Mouse (Mus musculus) erythroblast, embryonic 14.5 days (primary cell): ENCODE measurements around the gene Esx1.

Source experiments
- GATA1 ChIP-seq: IDR thresholded peaks from 2 replicates; pipeline ENCODE4 v1.6.1; 2012; ENCODE audit warnings: low read length, inconsistent platforms, mixed read lengths
- TAL1 ChIP-seq: IDR thresholded peaks from 3 replicates; pipeline ENCODE4 v1.6.1; 2012; ENCODE audit warnings: low read length, inconsistent platforms, mixed read lengths

DNA sequence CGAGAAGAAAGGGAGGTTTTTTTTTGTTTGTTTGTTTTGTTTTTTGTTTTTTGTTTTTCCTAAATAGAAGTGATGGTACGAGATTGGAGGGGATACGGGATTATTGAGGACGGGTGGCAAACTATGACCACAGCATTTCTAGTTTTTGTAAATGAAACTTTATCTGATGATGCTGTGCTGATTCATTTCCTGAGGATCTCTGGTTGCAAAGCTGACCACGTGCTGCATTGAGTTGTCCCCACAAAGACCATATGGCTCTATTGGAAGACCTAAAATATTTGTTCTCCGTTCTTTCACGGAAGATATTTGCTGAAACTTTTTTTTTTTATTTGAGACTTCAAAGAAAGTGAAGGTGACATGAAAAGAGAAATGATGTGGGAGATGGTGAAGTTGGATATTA, 45.8 kb upstream of the Esx1 start:
- TF ChIP-seq TAL1 (no peak), GATA1 (no peak)
